Mouse (Mus musculus) liver, embryonic 14.5 days (tissue): ENCODE data around the gene Adamts20.

Experiments used
- CTCF ChIP-seq: IDR thresholded peaks from 2 replicates; pipeline ENCODE4 v1.5.1; 2016; ENCODE audit warnings: antibody characterized with exemption, low read depth, control low read depth
- EP300 ChIP-seq: IDR thresholded peaks from 2 replicates; pipeline ENCODE4 v1.6.1; 2016; ENCODE audit warnings: antibody characterized with exemption, low read depth

GRCm38 (mm10) chr15:94494445-94494844 lies 29.2 kb upstream of the Adamts20 start:
- TF ChIP-seq CTCF: peak; percentile 35; the same call in 1 of the 2 replicates
- no peak for TF ChIP-seq EP300
